Mouse (Mus musculus): ENCODE results near the gene Skor1. TPM values are rescaled to one million over a fixed set of nuclear protein-coding genes. Genes with fewer than 3 reads are reported as not detected.
A peak's percentile ranks its signal among the peaks of the same experiment; 100 is the strongest.

The Skor1 gene
- polyA plus RNA-seq, 1 experiment: 0.01 TPM

- Histone ChIP-seq H3K36me3 (ENCODE audit: control insufficient read depth) (no peaks in the 10 kb centered on the region), H3K4me3 (replicated peaks) (no peak overlapping the region), H3K27me3 (ENCODE audit: control insufficient read depth) (peaks cover 40% of the 10 kb centered on the region), H3K4me1 (ENCODE audit: control insufficient read depth) (peaks cover 11% of the 10 kb centered on the region), H3K9me3 (ENCODE audit: control insufficient read depth, low read length) (no peaks in the 10 kb centered on the region)
- no peak for TF ChIP-seq TAL1 (IDR thresholded peaks at IDR 0.05; ENCODE audit: low read length)
- TF ChIP-seq GATA1 (IDR thresholded peaks at IDR 0.05; ENCODE audit: low read length): no peak
Measured at GRCm38 (mm10) chr9:63129641-63130041, 19.1 kb downstream of the Skor1 start.

GRCm38 (mm10) chr9:63124512-63124911 is 24.2 kb downstream of the Skor1 start:
- no peak overlapping the region for H3K4me3 ChIP-seq (replicated peaks)

GRCm38 (mm10) chr9:63123451-63124438 is 25.0 kb downstream of the Skor1 start:
- H3K4me3 ChIP-seq (replicated peaks): peak overlapping the region; percentile 53
- no peaks in the 10 kb centered on the region for H3K9me3 ChIP-seq (ENCODE audit: control insufficient read depth, low read length)
- peaks cover 8% of the 10 kb centered on the region for H3K27me3 ChIP-seq (ENCODE audit: control insufficient read depth)
- no peaks in the 10 kb centered on the region for H3K36me3 ChIP-seq (ENCODE audit: control insufficient read depth)
- peaks cover 10% of the 10 kb centered on the region for H3K4me1 ChIP-seq (ENCODE audit: control insufficient read depth)
- TF ChIP-seq TAL1 (IDR thresholded peaks at IDR 0.05; ENCODE audit: low read length) (no peak), GATA1 (IDR thresholded peaks at IDR 0.05; ENCODE audit: low read length) (no peak)

More at GRCm38 (mm10) chr9:63124512-63124911, 24.2 kb downstream of the Skor1 start:
- no peaks in the 10 kb centered on the region for H3K36me3 ChIP-seq (ENCODE audit: control insufficient read depth)
- TF ChIP-seq TAL1 (IDR thresholded peaks at IDR 0.05; ENCODE audit: low read length): no peak
- TF ChIP-seq GATA1 (IDR thresholded peaks at IDR 0.05; ENCODE audit: low read length): no peak
- peaks cover 8% of the 10 kb centered on the region for H3K27me3 ChIP-seq (ENCODE audit: control insufficient read depth)
- H3K4me1 ChIP-seq (ENCODE audit: control insufficient read depth): peaks cover 10% of the 10 kb centered on the region
- no peaks in the 10 kb centered on the region for H3K9me3 ChIP-seq (ENCODE audit: control insufficient read depth, low read length)

- TF ChIP-seq GATA1 (IDR thresholded peaks at IDR 0.05; ENCODE audit: low read length) (no peak), TAL1 (IDR thresholded peaks at IDR 0.05; ENCODE audit: low read length) (no peak)
- H3K4me3 ChIP-seq (replicated peaks): no peak overlapping the region
- H3K4me1 ChIP-seq (ENCODE audit: control insufficient read depth): peaks cover 10% of the 10 kb centered on the region
- no peaks in the 10 kb centered on the region for H3K9me3 ChIP-seq (ENCODE audit: control insufficient read depth, low read length)
- H3K36me3 ChIP-seq (ENCODE audit: control insufficient read depth): no peaks in the 10 kb centered on the region
- peaks cover 8% of the 10 kb centered on the region for H3K27me3 ChIP-seq (ENCODE audit: control insufficient read depth)
Measured at GRCm38 (mm10) chr9:63122161-63122833, 26.5 kb downstream of the Skor1 start.

GRCm38 (mm10) chr9:63118385-63118784 is 30.4 kb downstream of the Skor1 start:
- no peaks in the 10 kb centered on the region for H3K4me1 ChIP-seq (ENCODE audit: control insufficient read depth)
- H3K9me3 ChIP-seq (ENCODE audit: control insufficient read depth, low read length): no peaks in the 10 kb centered on the region
- no peaks in the 10 kb centered on the region for H3K36me3 ChIP-seq (ENCODE audit: control insufficient read depth)
- TF ChIP-seq TAL1 (IDR thresholded peaks at IDR 0.05; ENCODE audit: low read length) (no peak), GATA1 (IDR thresholded peaks at IDR 0.05; ENCODE audit: low read length) (no peak)
- H3K27me3 ChIP-seq (ENCODE audit: control insufficient read depth): peaks cover under 1% of the 10 kb centered on the region; the same call in 1 of the 2 replicates
- H3K4me3 ChIP-seq (replicated peaks): no peak overlapping the region

GRCm38 (mm10) chr9:63112514-63112913 is 36.2 kb downstream of the Skor1 start:
- no peaks in the 10 kb centered on the region for H3K9me3 ChIP-seq (ENCODE audit: control insufficient read depth, low read length)
- no peak overlapping the region for H3K4me3 ChIP-seq (replicated peaks)
- no peaks in the 10 kb centered on the region for H3K4me1 ChIP-seq (ENCODE audit: control insufficient read depth)
- H3K36me3 ChIP-seq (ENCODE audit: control insufficient read depth): no peaks in the 10 kb centered on the region
- H3K27me3 ChIP-seq (ENCODE audit: control insufficient read depth): peaks cover 15% of the 10 kb centered on the region
- TF ChIP-seq GATA1 (IDR thresholded peaks at IDR 0.05; ENCODE audit: low read length) (no peak), TAL1 (IDR thresholded peaks at IDR 0.05; ENCODE audit: low read length) (no peak)

- Histone ChIP-seq H3K36me3 (ENCODE audit: control insufficient read depth) (no peaks in the 10 kb centered on the region), H3K4me1 (ENCODE audit: control insufficient read depth) (no peaks in the 10 kb centered on the region), H3K4me3 (replicated peaks) (no peak overlapping the region), H3K9me3 (ENCODE audit: control insufficient read depth, low read length) (no peaks in the 10 kb centered on the region; the same call in 1 of the 2 replicates), H3K27me3 (ENCODE audit: control insufficient read depth) (peaks cover 15% of the 10 kb centered on the region)
- TF ChIP-seq GATA1 (IDR thresholded peaks at IDR 0.05; ENCODE audit: low read length) (no peak), TAL1 (IDR thresholded peaks at IDR 0.05; ENCODE audit: low read length) (no peak)
Measured at GRCm38 (mm10) chr9:63109782-63110087, 39.0 kb downstream of the Skor1 start.

- peaks cover 15% of the 10 kb centered on the region for H3K27me3 ChIP-seq (ENCODE audit: control insufficient read depth)
- H3K4me3 ChIP-seq (replicated peaks): peak overlapping the region; percentile 32
- H3K9me3 ChIP-seq (ENCODE audit: control insufficient read depth, low read length): no peaks in the 10 kb centered on the region; the same call in 1 of the 2 replicates
- H3K36me3 ChIP-seq (ENCODE audit: control insufficient read depth): no peaks in the 10 kb centered on the region
- TF ChIP-seq GATA1 (IDR thresholded peaks at IDR 0.05; ENCODE audit: low read length) (no peak), TAL1 (IDR thresholded peaks at IDR 0.05; ENCODE audit: low read length) (no peak)
- H3K4me1 ChIP-seq (ENCODE audit: control insufficient read depth): no peaks in the 10 kb centered on the region
Measured at GRCm38 (mm10) chr9:63109020-63109781, 39.6 kb downstream of the Skor1 start.
